Mouse (Mus musculus) right cerebral cortex, postnatal 4 days (tissue): ENCODE measurements around the gene Ptf1a.

Experiments
- DNase-seq: peaks from one replicate; pipeline ENCODE4 v3.0.0-alpha.2; 2022

The Ptf1a gene

GRCm38 (mm10) chr2:19455228-19455627 is 9.8 kb downstream of the Ptf1a start:
- DNase-seq: no peak

DNA sequence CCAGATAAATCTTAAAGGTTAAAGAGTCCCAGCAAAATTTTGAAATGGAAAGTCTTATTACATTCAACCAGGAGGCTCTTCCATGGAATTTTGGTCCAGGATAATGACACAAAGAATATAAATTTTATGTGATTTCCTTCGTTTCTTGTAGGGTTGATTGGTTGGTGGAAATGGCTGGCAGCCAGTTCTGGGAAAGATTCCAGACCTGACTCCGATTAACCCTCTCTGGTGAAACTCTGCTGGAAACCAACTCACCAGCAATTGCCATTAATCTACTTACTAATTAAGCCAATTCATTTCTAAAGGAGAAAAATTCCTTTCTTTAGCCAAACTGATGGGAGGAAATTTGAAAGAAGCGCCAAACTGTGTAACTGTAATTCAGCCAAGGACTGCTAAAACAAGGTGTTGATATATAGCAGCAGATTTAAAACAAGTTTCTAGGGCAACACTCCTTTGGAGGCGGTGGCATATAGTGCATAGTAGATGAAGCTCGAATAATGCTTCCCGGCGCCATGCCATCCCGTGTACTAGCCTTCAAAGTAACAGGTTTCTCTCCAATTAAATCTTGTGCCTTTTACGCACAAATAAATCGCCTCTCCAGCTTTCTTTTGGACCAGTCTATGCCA is 10.5 kb downstream of the Ptf1a start:
- no peak for DNase-seq

GRCm38 (mm10) chr2:19458785-19459184 is 13.3 kb downstream of the Ptf1a start:
- no peak for DNase-seq

GRCm38 (mm10) chr2:19461940-19462339 is 16.5 kb downstream of the Ptf1a start:
- DNase-seq: no peak

DNA sequence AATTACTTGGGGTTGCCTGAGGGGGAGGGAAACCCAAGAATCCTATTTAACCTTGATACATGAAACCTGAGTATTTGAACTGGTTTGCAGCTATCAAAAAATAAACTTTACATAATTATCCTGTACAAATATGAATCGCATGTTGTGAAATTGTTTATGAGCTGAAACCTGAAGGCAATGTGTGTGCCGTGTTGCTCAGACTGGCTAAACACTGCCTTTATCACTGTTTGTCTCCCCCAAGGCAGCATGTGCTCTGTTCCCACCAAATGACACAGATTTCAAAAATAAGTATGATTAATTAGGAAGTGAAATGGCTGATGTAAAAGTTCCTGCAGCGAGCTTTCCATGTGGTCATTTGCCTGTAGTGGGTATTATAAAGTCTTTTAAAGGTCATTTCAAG is 44.8 kb downstream of the Ptf1a start:
- no peak for DNase-seq
